14 mouse cellular contexts compared by ENCODE assay signal in genomic region chr14:101445205-101445604, GRCm38 (mm10).
DNase-seq lines count a peak whose midpoint lies in the region.
"Had no signal": no experiment of that assay in that cellular context is flagged by ENCODE, and none has a peak within 500 bp of the region (broad histone marks: within the 10 kb centered on the region; RNA-seq: fewer than 3 reads in every experiment).

No protein-coding gene starts in this region.

- peak; percentile 62 for DNase-seq in ES-CJ7 (ENCODE audit: low read depth, low spot score)
- DNase-seq in R1 (ENCODE audit: low read depth, low spot score) = peak; percentile 69
- peak; percentile 81 for DNase-seq in ZHBTc4 (ENCODE audit: low read depth, low spot score)
- no peak for DNase-seq in urinary bladder, adult 18-20 months (ENCODE audit: low spot score in 2 of 2)
- DNase-seq in adrenal gland, adult (ENCODE audit: inconsistent age in 2 of 2, low spot score in 1 of 2) = no peak
- no peak for DNase-seq in right cerebral cortex, postnatal 36 days (ENCODE audit: low spot score in 2 of 2)
- DNase-seq: adrenal gland, adult 8-10 months; adrenal gland, postnatal 14 days; adrenal gland, postnatal 36 days; cerebellum, adult 11-12 months; cerebellum, adult 2 months; cerebellum, adult 9-10 months; cerebellum, postnatal 10 days; cerebellum, postnatal 25 days had no signal

Comparison
In these comparisons a context has a peak if more than half of its experiments do, and no peak if none do; other contexts are left out.
1. DNase-seq: peak in ES-CJ7 (single experiment), R1 (single experiment) and ZHBTc4 (single experiment); none in urinary bladder, adult 18-20 months (0 of 2), adrenal gland, adult (0 of 2) and right cerebral cortex, postnatal 36 days (0 of 2).